Mouse (Mus musculus): Measurements from ENCODE around the gene Olfr491.

Gene Olfr491

GRCm38 (mm10) chr7:108313151-108313550 lies at the start of gene Olfr491:
Gene Olfr491, plus strand, starts transcription at chr7:108313451.
- ChIA-PET CTCF (no interaction called here), POLR2A (no interaction called here)

GRCm38 (mm10) chr7:108288834-108289233 lies 24.4 kb upstream of the Olfr491 start, which contains the start of gene Olfr490:
Gene Olfr490, minus strand, starts transcription at chr7:108288934.
- CTCF ChIA-PET = no interaction called here
- POLR2A ChIA-PET = no interaction called here

- CTCF ChIA-PET = interaction anchor here in 1 of 4 experiments (0.6 kb wide), 1 partner anchor 253 kb away, joined by 20 read pairs; no protein-coding TSS in a partner anchor
- POLR2A ChIA-PET = no interaction called here
These were observed 10.3 kb downstream of the Olfr491 start, which contains the start of gene Olfr492 for GRCm38 (mm10) chr7:108323574-108323973. Gene Olfr492, minus strand, starts transcription at chr7:108323674.

GRCm38 (mm10) chr7:108346879-108347278 lies 33.6 kb downstream of the Olfr491 start, which contains the start of gene Olfr493:
Gene Olfr493, minus strand, starts transcription at chr7:108346979.
- POLR2A ChIA-PET = no interaction called here
- CTCF ChIA-PET = no interaction called here

- CTCF ChIA-PET = no interaction called here
- POLR2A ChIA-PET = no interaction called here
These were observed 51.8 kb downstream of the Olfr491 start, which contains the start of gene Olfr494 for GRCm38 (mm10) chr7:108365035-108365434. Gene Olfr494, plus strand, starts transcription at chr7:108365335.
